Mouse (Mus musculus): ENCODE measurements around the gene Otx1. TPM values are rescaled to one million over a fixed set of nuclear protein-coding genes. Genes with fewer than 3 reads are reported as not detected.

Gene Otx1
- total and polyA plus RNA-seq, 2 experiments from 2014 or later = 2.3 to 5.9 TPM

DNA sequence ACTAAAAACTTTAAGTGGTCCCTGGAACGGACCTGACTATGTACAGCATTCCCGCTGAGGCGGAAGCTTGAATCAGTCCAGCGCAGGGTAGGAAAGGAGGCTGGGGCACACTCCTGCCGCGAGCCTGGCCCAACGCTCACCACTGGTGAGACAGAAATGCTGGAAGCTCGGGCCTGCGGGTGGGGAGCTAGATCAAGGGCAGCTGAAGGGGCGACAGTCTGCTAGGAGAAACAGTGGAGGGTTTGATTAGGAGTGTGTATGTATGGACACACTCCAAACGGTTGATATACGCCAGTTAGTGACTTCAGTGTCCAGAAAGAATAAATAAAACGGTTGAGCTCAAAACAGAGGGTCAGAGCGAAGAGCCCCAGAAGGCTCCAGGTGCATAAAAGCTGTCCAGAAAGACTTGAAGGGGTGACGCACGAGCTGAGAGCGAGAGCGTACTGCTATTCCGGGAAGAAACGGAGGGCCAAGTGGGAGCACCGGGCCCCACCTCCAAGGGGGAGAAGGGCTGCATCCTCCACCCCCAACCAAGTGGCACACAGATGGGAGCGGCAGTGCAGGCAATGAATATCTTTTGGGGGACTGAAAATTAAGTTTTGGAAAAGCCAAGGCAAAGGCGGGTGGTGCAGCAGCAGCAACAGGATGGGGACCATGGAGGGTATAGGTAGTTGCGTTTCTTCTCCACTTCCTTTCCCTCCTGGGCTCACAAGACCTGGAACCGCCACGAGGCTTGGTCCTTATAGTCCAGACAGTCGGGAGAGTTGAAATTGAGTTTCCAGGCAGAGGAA is 7.0 kb downstream of the Otx1 start:
- peak overlapping the region; percentile 65 for H3K4me2 ChIP-seq (ENCODE audit: low read depth)
- H3K36me3 ChIP-seq (ENCODE audit: insufficient read depth) = no peaks in the 10 kb centered on the region
- DNase-seq (peak; percentile 62), ATAC-seq (no peak)
- 11% methylated on average over 27 of the region's 27 CpGs for WGBS
- peak overlapping the region; percentile 50; the same call in 1 of the 2 replicates for H3K9ac ChIP-seq
- TF ChIP-seq CTCF (IDR thresholded peaks at IDR 0.05; ENCODE audit: low read depth) = no peak
- no peak overlapping the region; the same call in 1 of the 2 replicates for H3K27ac ChIP-seq (ENCODE audit: low read depth, low read length)
- H3K27me3 ChIP-seq (ENCODE audit: insufficient read depth, low read length) = peaks cover 9% of the 10 kb centered on the region
- H3K9me3 ChIP-seq (ENCODE audit: low read length) = no peaks in the 10 kb centered on the region
- H3K4me3 ChIP-seq (ENCODE audit: low read depth, low read length) = peak overlapping the region; percentile 31
- no peaks in the 10 kb centered on the region for H3K4me1 ChIP-seq (ENCODE audit: insufficient read depth)

DNA sequence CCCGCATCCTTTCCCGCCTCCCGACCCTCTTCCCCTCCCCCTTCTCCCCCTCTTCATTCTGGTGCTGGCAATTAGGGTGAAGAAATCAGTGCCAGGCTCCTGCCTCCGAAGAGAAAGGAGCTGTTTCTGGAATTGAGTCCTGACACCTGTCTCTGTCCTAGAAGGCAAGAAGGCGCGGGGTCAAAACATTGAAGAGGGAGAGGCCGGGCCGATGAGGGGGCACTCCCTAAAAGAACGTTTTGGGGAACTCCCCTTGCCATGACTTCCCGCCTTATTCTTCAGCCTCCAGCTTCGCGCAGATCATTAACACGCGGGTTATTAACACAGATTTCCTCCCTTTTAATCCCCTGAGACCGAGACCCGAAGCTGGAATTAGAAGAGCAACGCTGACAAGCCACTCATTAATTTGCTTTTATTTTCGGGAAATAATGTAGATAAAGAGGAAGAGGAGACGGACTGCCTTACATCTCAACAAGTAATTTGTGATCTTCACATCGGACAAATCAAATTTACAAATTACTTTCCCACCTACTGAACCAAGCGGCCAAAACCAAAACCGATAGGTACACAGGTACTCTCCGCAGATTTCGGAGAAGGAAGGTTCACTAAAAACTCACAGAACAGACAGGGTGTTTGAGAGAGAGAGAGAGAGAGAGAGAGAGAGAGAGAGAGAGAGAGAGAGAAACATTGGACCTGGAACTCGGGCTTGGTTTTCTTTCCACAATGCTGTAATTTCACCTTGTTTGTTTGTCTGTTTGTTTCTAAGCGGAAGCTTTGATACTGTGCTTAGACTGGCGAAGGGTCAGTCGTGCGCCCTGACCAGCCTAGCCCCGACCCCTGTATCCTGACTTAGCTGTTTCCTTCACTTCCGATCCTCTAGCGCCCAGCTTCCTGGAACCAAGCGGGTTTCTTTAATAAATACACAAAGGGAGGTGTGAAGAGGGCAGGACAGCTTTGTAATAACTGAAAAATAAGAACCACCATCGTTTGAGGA is 8.0 kb downstream of the Otx1 start:
- Histone ChIP-seq H3K4me2 (ENCODE audit: low read depth) (peak overlapping the region; percentile 65), H3K27ac (ENCODE audit: low read depth, low read length) (no peak overlapping the region), H3K4me3 (ENCODE audit: low read depth, low read length) (no peak overlapping the region; the same call in 1 of the 2 replicates), H3K9ac (no peak overlapping the region), H3K9me3 (ENCODE audit: low read length) (no peaks in the 10 kb centered on the region), H3K27me3 (ENCODE audit: insufficient read depth, low read length) (peaks cover 9% of the 10 kb centered on the region), H3K4me1 (ENCODE audit: insufficient read depth) (no peaks in the 10 kb centered on the region), H3K36me3 (ENCODE audit: insufficient read depth) (no peaks in the 10 kb centered on the region)
- TF ChIP-seq CTCF (IDR thresholded peaks at IDR 0.05; ENCODE audit: low read depth) = no peak
- DNase-seq = peak; percentile 67
- ATAC-seq = no peak
- WGBS = 7% methylated on average over 34 of the region's 34 CpGs

DNA sequence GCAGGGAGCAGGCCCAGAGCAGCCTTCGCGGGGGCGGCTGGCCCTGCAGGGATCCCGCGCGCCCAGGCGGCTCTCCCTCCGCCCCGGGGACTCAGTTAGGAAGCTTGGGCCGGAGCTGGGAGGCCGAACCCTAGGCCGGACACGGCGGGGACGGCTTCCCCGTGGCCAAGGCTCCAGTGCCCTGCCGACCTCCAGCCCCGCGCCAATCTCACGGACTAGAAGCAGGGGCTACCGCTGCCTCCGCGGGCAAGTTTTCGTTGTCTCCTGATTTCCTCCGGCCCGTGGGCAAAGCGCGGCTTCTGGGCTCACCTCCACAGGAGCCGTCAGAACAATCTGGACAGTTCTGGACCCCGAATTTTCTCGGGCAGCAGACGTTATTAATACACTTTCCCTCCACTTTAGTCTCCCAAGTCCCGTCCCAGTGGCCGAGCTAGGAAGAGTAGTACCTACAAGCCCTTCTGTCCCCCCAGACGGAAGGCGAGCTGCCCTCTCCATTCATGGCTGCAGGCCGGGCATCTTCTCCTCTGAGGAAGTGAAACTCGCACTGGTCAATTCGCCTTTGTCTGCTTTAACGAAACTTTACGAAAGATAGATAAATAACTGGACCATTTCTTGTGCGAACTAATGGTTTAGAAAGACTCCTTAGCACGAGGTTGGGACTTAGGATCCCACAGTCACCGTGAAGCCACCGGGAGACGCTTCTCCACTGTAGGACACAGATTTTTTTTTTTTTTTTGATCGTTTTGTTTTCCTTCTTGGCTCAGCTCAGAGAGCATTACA is 8.9 kb downstream of the Otx1 start:
- WGBS = 6% methylated on average over 46 of the region's 47 CpGs
- no peak overlapping the region for H3K27ac ChIP-seq (ENCODE audit: low read depth, low read length)
- H3K27me3 ChIP-seq (ENCODE audit: insufficient read depth, low read length) = peaks cover 6% of the 10 kb centered on the region
- H3K4me1 ChIP-seq (ENCODE audit: insufficient read depth) = no peaks in the 10 kb centered on the region
- H3K4me3 ChIP-seq (ENCODE audit: low read depth, low read length) = peak overlapping the region; percentile 9; the same call in 1 of the 2 replicates
- H3K4me2 ChIP-seq (ENCODE audit: low read depth) = peak overlapping the region; percentile 65
- DNase-seq = peak; percentile 85
- ATAC-seq = no peak
- no peaks in the 10 kb centered on the region for H3K9me3 ChIP-seq (ENCODE audit: low read length)
- no peak overlapping the region for H3K9ac ChIP-seq
- TF ChIP-seq CTCF (IDR thresholded peaks at IDR 0.05; ENCODE audit: low read depth) = no peak
- no peaks in the 10 kb centered on the region for H3K36me3 ChIP-seq (ENCODE audit: insufficient read depth)

DNA sequence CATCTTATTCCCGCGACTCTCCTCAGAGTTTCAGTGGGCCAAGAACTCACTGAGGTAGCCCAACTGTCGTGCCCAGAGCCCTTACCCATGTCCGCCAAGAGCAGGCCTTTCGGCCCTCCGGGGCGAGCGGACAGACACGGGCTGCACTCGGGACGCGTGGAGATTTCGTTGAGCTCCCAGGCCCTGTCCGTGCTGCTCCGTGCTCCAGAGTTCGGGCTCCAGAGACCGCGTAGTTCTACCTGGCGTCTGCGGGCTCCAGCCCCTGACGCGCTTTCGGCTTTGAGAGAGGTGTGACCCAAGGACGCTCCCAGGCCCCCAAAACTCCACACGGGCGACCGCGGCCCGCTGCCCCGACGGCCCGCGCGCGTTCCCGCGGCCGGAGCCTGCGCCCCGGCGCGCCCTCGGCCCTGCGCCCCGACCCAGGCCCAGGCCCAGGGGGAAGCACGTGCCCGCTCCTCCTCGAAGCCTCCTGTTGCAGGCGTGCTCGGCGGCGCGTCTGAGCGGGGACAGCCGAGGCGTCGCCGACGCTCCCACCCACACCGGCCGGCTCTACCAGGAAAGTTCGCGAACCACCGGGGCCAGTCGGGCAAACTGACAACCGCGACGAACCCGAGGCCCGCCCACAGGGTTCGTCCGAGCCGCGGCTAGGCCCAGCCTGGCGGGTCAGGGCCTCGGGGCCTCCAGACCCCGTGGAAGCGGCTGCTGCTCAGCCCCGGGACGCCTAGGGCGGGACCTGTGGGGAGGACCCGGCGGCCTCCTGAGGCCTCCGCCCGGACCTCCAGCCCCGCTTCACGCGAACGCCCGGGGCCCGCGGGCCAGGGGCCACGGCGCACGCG is 9.7 kb downstream of the Otx1 start:
- Histone ChIP-seq H3K9me3 (ENCODE audit: low read length) (no peaks in the 10 kb centered on the region), H3K27me3 (ENCODE audit: insufficient read depth, low read length) (peaks cover 6% of the 10 kb centered on the region), H3K9ac (no peak overlapping the region), H3K4me2 (ENCODE audit: low read depth) (peak overlapping the region; percentile 37), H3K27ac (ENCODE audit: low read depth, low read length) (no peak overlapping the region), H3K4me3 (ENCODE audit: low read depth, low read length) (peak overlapping the region; percentile 9; the same call in 1 of the 2 replicates), H3K36me3 (ENCODE audit: insufficient read depth) (no peaks in the 10 kb centered on the region), H3K4me1 (ENCODE audit: insufficient read depth) (no peaks in the 10 kb centered on the region)
- WGBS = 10% methylated on average over 95 of the region's 96 CpGs
- ATAC-seq (no peak), DNase-seq (peak; percentile 50)
- TF ChIP-seq CTCF (IDR thresholded peaks at IDR 0.05; ENCODE audit: low read depth) = no peak

DNA sequence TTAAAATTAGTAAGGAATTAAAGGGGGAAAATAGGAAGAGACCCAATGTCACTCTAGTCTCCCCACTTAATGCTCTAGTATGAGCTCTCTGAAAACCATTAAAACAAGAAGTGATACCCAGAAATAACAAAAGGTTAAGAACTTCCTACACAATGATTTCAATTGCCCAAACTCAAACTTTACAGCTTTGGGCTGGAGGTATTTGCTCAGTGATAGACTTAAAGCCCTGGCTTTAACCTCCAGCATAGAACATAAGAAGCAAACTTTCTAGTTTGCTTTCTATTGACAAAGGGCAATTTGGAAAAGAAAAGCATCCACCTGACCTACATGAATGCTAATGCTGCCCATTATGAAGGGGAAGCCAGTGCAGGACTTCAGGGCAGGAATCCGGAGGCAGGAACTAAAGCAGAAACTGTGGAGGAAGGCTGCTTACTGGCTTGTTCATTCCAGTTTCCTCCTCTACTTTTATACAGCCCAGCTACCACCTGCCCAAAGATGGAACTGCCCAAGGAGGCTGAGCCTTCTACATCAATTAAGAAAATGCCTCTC is 14.2 kb downstream of the Otx1 start:
- DNase-seq (no peak), ATAC-seq (no peak)
- WGBS = 69% methylated on average over 1 of the region's 1 CpGs
- Histone ChIP-seq H3K4me2 (ENCODE audit: low read depth) (no peak overlapping the region), H3K9ac (no peak overlapping the region), H3K4me3 (ENCODE audit: low read depth, low read length) (no peak overlapping the region), H3K27me3 (ENCODE audit: insufficient read depth, low read length) (peaks cover 6% of the 10 kb centered on the region), H3K4me1 (ENCODE audit: insufficient read depth) (no peaks in the 10 kb centered on the region), H3K36me3 (ENCODE audit: insufficient read depth) (no peaks in the 10 kb centered on the region), H3K9me3 (ENCODE audit: low read length) (no peaks in the 10 kb centered on the region), H3K27ac (ENCODE audit: low read depth, low read length) (no peak overlapping the region)
- no peak for TF ChIP-seq CTCF (IDR thresholded peaks at IDR 0.05; ENCODE audit: low read depth)

All from forebrain, postnatal 0 days (tissue).